In genomic region chr8:106226589-106226988, GRCm38 (mm10) we compare ENCODE assay signal across 7 mouse cellular contexts. TPM values are rescaled to one million over a fixed set of nuclear protein-coding genes. Genes with fewer than 3 reads are reported as not detected.
A peak's percentile ranks its signal among the peaks of the same experiment; 100 is the strongest.
DNase-seq lines count a peak whose midpoint lies in the region; ATAC-seq lines count a peak whose summit lies in the region.

No protein-coding gene starts in this region.

- ATAC-seq in monocyte, adult 5-6 weeks (replicated peaks; ENCODE audit: insufficient number of reproducible peaks, low FRiP score, low TSS enrichment, poor library complexity, severe bottlenecking) = peak; percentile 73; the same call in 1 of the 2 replicates

- peak; percentile 57 to 63 for DNase-seq in left cerebral cortex, adult 18-20 months (ENCODE audit: low spot score in 2 of 2)
- no peak for DNase-seq in left cerebral cortex, adult 11 months (ENCODE audit: low spot score)
- peak; percentile 81 for DNase-seq in ES-CJ7 (ENCODE audit: low read depth, low spot score)
- DNase-seq in adrenal gland, postnatal 14 days = peak; percentile 64
- peak; percentile 60 for DNase-seq in embryo, embryonic 9.5 days (ENCODE audit: extremely low spot score)
- DNase-seq in kidney, postnatal 4 days = peak; percentile 73 to 75

RNA-seq across cellular contexts. Expression of gene Prmt7, which starts 15.9 kb away (rescaled TPM):
- 10 to 100 TPM; 34.2 to 40.0 TPM for total RNA-seq in left cerebral cortex, adult 18-20 months (2021)
- total RNA-seq in adrenal gland, postnatal 14 days (2021) = 22.7 and 26.8 TPM in 2 replicates
- total RNA-seq in monocyte, adult 5-6 weeks (2017) = 9.3 to 14.4 TPM (median 10.9 TPM) in 3 replicates

RNA-seq across cellular contexts. Expression of gene Slc7a6os, which starts 15.9 kb away (rescaled TPM):
- 10 to 100 TPM; 26.2 to 27.0 TPM for total RNA-seq in left cerebral cortex, adult 18-20 months (2021)
- total RNA-seq in adrenal gland, postnatal 14 days (2021) = 23.3 and 28.1 TPM in 2 replicates
- total RNA-seq in monocyte, adult 5-6 weeks (2017) = 65.9 to 77.4 TPM (median 66.8 TPM) in 3 replicates

RNA-seq across cellular contexts. Expression of gene Slc7a6, which starts 57.9 kb away (rescaled TPM):
- 10 to 100 TPM; 21.0 to 24.4 TPM for total RNA-seq in left cerebral cortex, adult 18-20 months (2021)
- total RNA-seq in adrenal gland, postnatal 14 days (2021) = 30.3 and 38.3 TPM in 2 replicates
- 11.1 to 13.3 TPM (median 13.1 TPM) in 3 replicates for total RNA-seq in monocyte, adult 5-6 weeks (2017)
